Mouse (Mus musculus) stomach, embryonic 16.5 days (tissue): ENCODE data around the gene Shpk. TPM values are rescaled to one million over a fixed set of nuclear protein-coding genes. Genes with fewer than 3 reads are reported as not detected.

ENCODE experiments used
- ATAC-seq: fragments of 200-750 bp; cut with Nextera tagmentation; 2 replicates; pipeline ENCODE4 v1.8.0; 2017; ENCODE audit warnings: moderate number of reproducible peaks, moderate TSS enrichment; ENCODE audit not compliant: insufficient read depth, low FRiP score
- H3K27ac ChIP-seq: fragments of 300-500 bp; sonication (generic); 2 replicates; pipeline ENCODE4 v1.5.1; 2014; ENCODE audit warnings: low read length
- H3K27me3 ChIP-seq: fragments of 300-500 bp; sonication (generic); 2 replicates; pipeline ENCODE4 v1.6.1; 2014; ENCODE audit warnings: low read length, control low read depth, mixed read lengths; ENCODE audit not compliant: control insufficient read depth, insufficient read depth
- H3K36me3 ChIP-seq: fragments of 300-500 bp; sonication (generic); 2 replicates; pipeline ENCODE4 v1.6.1; 2014; ENCODE audit warnings: low read length; ENCODE audit not compliant: control insufficient read depth, insufficient read depth
- H3K4me1 ChIP-seq: fragments of 300-500 bp; sonication (generic); 2 replicates; pipeline ENCODE4 v1.6.1; 2014; ENCODE audit warnings: low read length, control low read depth, mixed read lengths; ENCODE audit not compliant: control insufficient read depth, insufficient read depth
- H3K4me2 ChIP-seq: fragments of 300-500 bp; sonication (generic); 2 replicates; pipeline ENCODE4 v1.6.1; 2014; ENCODE audit warnings: low read depth, low read length, mixed read lengths
- H3K4me3 ChIP-seq: fragments of 300-500 bp; sonication (generic); replicated peaks from 2 replicates; pipeline ENCODE4 v1.5.1; 2014; ENCODE audit warnings: mild to moderate bottlenecking, low read length
- H3K9ac ChIP-seq: fragments of 300-500 bp; sonication (generic); 2 replicates; pipeline ENCODE4 v1.6.1; 2014; ENCODE audit warnings: low read length
- H3K9me3 ChIP-seq: fragments of 300-500 bp; sonication (generic); replicated peaks from 2 replicates; pipeline ENCODE4 v1.6.1; 2016; ENCODE audit warnings: low read length, control low read depth; ENCODE audit not compliant: control insufficient read depth
- whole genome bisulfite sequencing: fragments of 180-500 bp; shearing (Covaris S2); extraction: QIAGEN DNeasy Blood & Tissue Kit; methylation state at CpG from one replicate; pipeline ENCODE4 v1.1.7; 2014; 5-methylcytosine and 5-hydroxymethylcytosine counted together
- polyA plus RNA-seq: library from polyadenylated mRNA; unstranded; fragments of >200 nt; fragmentation: Nextera tagmentation; extraction: Ambion mirVana; gene quantifications from 2 replicates; pipeline ENCODE4 v1.2.1, GENCODE M21; 2015

The Shpk gene
- polyA plus RNA-seq, 1 experiment from 2014 or later = 4.0 TPM

- H3K36me3 ChIP-seq = no peaks in the 10 kb centered on the region
- no peaks in the 10 kb centered on the region for H3K4me1 ChIP-seq
- H3K27me3 ChIP-seq = no peaks in the 10 kb centered on the region
- no peaks in the 10 kb centered on the region for H3K9me3 ChIP-seq
- H3K4me3 ChIP-seq = no peak overlapping the region
- ATAC-seq = no peak
- H3K9ac ChIP-seq = no peak overlapping the region
- H3K27ac ChIP-seq = no peak overlapping the region
- WGBS = 77% methylated on average over 2 of the region's 2 CpGs
- H3K4me2 ChIP-seq = no peak overlapping the region
Measured at GRCm38 (mm10) chr11:73207621-73208020, 8.4 kb downstream of the Shpk start.

GRCm38 (mm10) chr11:73213956-73214355, 14.7 kb downstream of the Shpk start:
- 67% methylated on average over 3 of the region's 3 CpGs for WGBS
- no peaks in the 10 kb centered on the region for H3K36me3 ChIP-seq

GRCm38 (mm10) chr11:73219671-73220070, 20.4 kb downstream of the Shpk start:
- Histone ChIP-seq H3K4me1 (no peaks in the 10 kb centered on the region), H3K27ac (no peak overlapping the region), H3K27me3 (no peaks in the 10 kb centered on the region), H3K36me3 (no peaks in the 10 kb centered on the region), H3K4me3 (no peak overlapping the region), H3K9ac (no peak overlapping the region), H3K4me2 (no peak overlapping the region), H3K9me3 (no peaks in the 10 kb centered on the region)
- 57% methylated on average over 2 of the region's 2 CpGs for WGBS
- no peak for ATAC-seq

More at GRCm38 (mm10) chr11:73213956-73214355, 14.7 kb downstream of the Shpk start:
- H3K27ac ChIP-seq = no peak overlapping the region
- no peaks in the 10 kb centered on the region for H3K4me1 ChIP-seq
- no peak overlapping the region for H3K4me2 ChIP-seq
- no peak overlapping the region for H3K9ac ChIP-seq
- H3K4me3 ChIP-seq = no peak overlapping the region
- H3K27me3 ChIP-seq = no peaks in the 10 kb centered on the region
- no peaks in the 10 kb centered on the region for H3K9me3 ChIP-seq
- no peak for ATAC-seq

GRCm38 (mm10) chr11:73220651-73221050, 21.4 kb downstream of the Shpk start:
- 90% methylated on average over 1 of the region's 1 CpGs for WGBS
- Histone ChIP-seq H3K27me3 (no peaks in the 10 kb centered on the region), H3K4me2 (no peak overlapping the region), H3K9me3 (no peaks in the 10 kb centered on the region), H3K36me3 (no peaks in the 10 kb centered on the region), H3K9ac (no peak overlapping the region), H3K4me1 (no peaks in the 10 kb centered on the region), H3K27ac (no peak overlapping the region), H3K4me3 (no peak overlapping the region)
- no peak for ATAC-seq

GRCm38 (mm10) chr11:73222846-73223245, 23.6 kb downstream of the Shpk start:
- Histone ChIP-seq H3K4me1 (no peaks in the 10 kb centered on the region), H3K36me3 (no peaks in the 10 kb centered on the region), H3K27me3 (no peaks in the 10 kb centered on the region), H3K9ac (no peak overlapping the region), H3K4me3 (no peak overlapping the region), H3K9me3 (no peaks in the 10 kb centered on the region), H3K4me2 (no peak overlapping the region), H3K27ac (no peak overlapping the region)
- no peak for ATAC-seq
- 29% methylated on average over 5 of the region's 5 CpGs for WGBS

GRCm38 (mm10) chr11:73223966-73224365, 24.7 kb downstream of the Shpk start:
- Histone ChIP-seq H3K9ac (no peak overlapping the region), H3K4me2 (no peak overlapping the region), H3K36me3 (no peaks in the 10 kb centered on the region), H3K4me3 (no peak overlapping the region), H3K4me1 (no peaks in the 10 kb centered on the region), H3K27me3 (no peaks in the 10 kb centered on the region), H3K9me3 (no peaks in the 10 kb centered on the region), H3K27ac (no peak overlapping the region)
- ATAC-seq = 0 out of 2 replicates have a peak, but pooled peaks have one; percentile 50
- 84% methylated on average over 2 of the region's 2 CpGs for WGBS

GRCm38 (mm10) chr11:73225856-73226255, 26.6 kb downstream of the Shpk start:
- H3K9me3 ChIP-seq = no peaks in the 10 kb centered on the region
- H3K27ac ChIP-seq = no peak overlapping the region
- no peak overlapping the region for H3K4me2 ChIP-seq
- 87% methylated on average over 6 of the region's 6 CpGs for WGBS
- no peaks in the 10 kb centered on the region for H3K27me3 ChIP-seq
- no peak overlapping the region for H3K9ac ChIP-seq
- ATAC-seq = no peak
- no peaks in the 10 kb centered on the region for H3K4me1 ChIP-seq
- H3K36me3 ChIP-seq = no peaks in the 10 kb centered on the region
- H3K4me3 ChIP-seq = no peak overlapping the region

GRCm38 (mm10) chr11:73228881-73229280, 29.6 kb downstream of the Shpk start:
- Histone ChIP-seq H3K27ac (no peak overlapping the region), H3K27me3 (no peaks in the 10 kb centered on the region), H3K36me3 (no peaks in the 10 kb centered on the region), H3K4me1 (no peaks in the 10 kb centered on the region), H3K4me3 (no peak overlapping the region), H3K9ac (no peak overlapping the region), H3K4me2 (no peak overlapping the region), H3K9me3 (no peaks in the 10 kb centered on the region)
- no peak for ATAC-seq
- 68% methylated on average over 5 of the region's 5 CpGs for WGBS

- Histone ChIP-seq H3K27me3 (no peaks in the 10 kb centered on the region), H3K4me2 (no peak overlapping the region), H3K4me1 (no peaks in the 10 kb centered on the region), H3K36me3 (no peaks in the 10 kb centered on the region), H3K4me3 (no peak overlapping the region), H3K27ac (no peak overlapping the region), H3K9me3 (no peaks in the 10 kb centered on the region), H3K9ac (no peak overlapping the region)
- WGBS = 85% methylated on average over 5 of the region's 5 CpGs
- ATAC-seq = no peak
Measured at GRCm38 (mm10) chr11:73230081-73230480, 30.8 kb downstream of the Shpk start.

GRCm38 (mm10) chr11:73232513-73232912, 33.3 kb downstream of the Shpk start:
- no peaks in the 10 kb centered on the region for H3K27me3 ChIP-seq
- no peak overlapping the region for H3K9ac ChIP-seq
- no peak overlapping the region for H3K4me2 ChIP-seq
- 59% methylated on average over 2 of the region's 2 CpGs for WGBS
- H3K4me1 ChIP-seq = peaks cover 16% of the 10 kb centered on the region
- H3K27ac ChIP-seq = no peak overlapping the region
- ATAC-seq = no peak
- no peak overlapping the region for H3K4me3 ChIP-seq
- no peaks in the 10 kb centered on the region for H3K36me3 ChIP-seq
- no peaks in the 10 kb centered on the region for H3K9me3 ChIP-seq
